Mouse (Mus musculus): Measurements from ENCODE around the gene Trip10. TPM values are rescaled to one million over a fixed set of nuclear protein-coding genes. Genes with fewer than 3 reads are reported as not detected.

The Trip10 gene
- polyA plus RNA-seq, 1 experiment = 30.3 TPM

DNA sequence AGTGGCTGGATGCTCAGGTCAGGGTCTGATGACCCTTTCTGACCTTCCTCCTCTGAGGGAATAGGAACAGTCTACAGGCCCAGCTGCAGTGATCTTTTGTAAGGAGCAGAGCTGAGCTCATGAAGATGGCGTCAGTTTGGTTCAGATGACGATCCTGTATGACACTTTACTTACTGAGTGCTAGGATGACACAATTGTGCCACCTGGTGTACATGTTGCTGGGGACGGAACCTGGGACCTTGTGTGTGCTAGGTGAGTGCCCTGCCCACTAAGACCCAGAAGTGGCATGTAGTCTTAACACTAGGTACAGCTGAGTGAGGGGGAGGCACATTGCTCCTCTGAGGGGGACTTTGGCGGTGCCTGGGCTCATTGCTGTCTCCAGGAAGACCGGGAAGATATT lies 34.7 kb downstream of the Trip10 start:
- Histone ChIP-seq H3K36me3 (ENCODE audit: control insufficient read depth, insufficient read depth, low read length) (no peaks in the 10 kb centered on the region), H3K4me1 (ENCODE audit: control insufficient read depth, insufficient read depth, insufficient read length, low read length) (no peaks in the 10 kb centered on the region; the same call in 1 of the 2 replicates), H3K4me3 (ENCODE audit: low read depth, low read length) (no peak overlapping the region), H3K27ac (ENCODE audit: insufficient read depth, low read depth, low read length) (no peak overlapping the region), H3K27me3 (ENCODE audit: control insufficient read depth, insufficient read depth, low read length) (no peaks in the 10 kb centered on the region)
- TF ChIP-seq CTCF (IDR thresholded peaks at IDR 0.05; ENCODE audit: extremely low read depth, insufficient read length, insufficient replicate concordance, low read depth, low read length) (no peak), POLR2A (IDR thresholded peaks at IDR 0.05; ENCODE audit: low read depth, low read length) (no peak)
- 65% methylated on average over 5 of the region's 5 CpGs for WGBS

DNA sequence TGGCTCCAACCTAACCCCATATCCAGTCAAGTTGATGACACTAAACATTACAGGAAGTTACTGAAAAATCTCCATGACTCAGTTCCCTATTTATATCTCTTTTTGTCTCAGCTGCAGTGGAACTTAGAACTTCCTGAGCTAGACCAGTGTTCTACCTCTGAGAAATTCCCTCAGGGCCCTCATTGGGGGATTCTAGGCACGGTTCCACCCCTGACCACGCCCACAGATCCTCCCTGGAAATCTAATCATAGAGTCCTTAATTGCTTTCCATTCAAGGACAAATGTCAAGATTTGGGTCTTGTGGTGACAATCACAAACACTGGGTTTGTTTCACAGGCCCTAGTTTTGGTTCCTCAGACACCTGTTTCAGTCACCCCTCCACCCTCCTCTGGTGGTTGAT lies 35.8 kb downstream of the Trip10 start:
- H3K36me3 ChIP-seq (ENCODE audit: control insufficient read depth, insufficient read depth, low read length) = no peaks in the 10 kb centered on the region
- no peak for TF ChIP-seq CTCF (IDR thresholded peaks at IDR 0.05; ENCODE audit: extremely low read depth, insufficient read length, insufficient replicate concordance, low read depth, low read length)
- TF ChIP-seq POLR2A (IDR thresholded peaks at IDR 0.05; ENCODE audit: low read depth, low read length) = no peak
- WGBS = 37% methylated on average over 2 of the region's 2 CpGs
- H3K4me1 ChIP-seq (ENCODE audit: control insufficient read depth, insufficient read depth, insufficient read length, low read length) = no peaks in the 10 kb centered on the region
- no peaks in the 10 kb centered on the region for H3K27me3 ChIP-seq (ENCODE audit: control insufficient read depth, insufficient read depth, low read length)
- no peak overlapping the region for H3K4me3 ChIP-seq (ENCODE audit: low read depth, low read length)
- H3K27ac ChIP-seq (ENCODE audit: insufficient read depth, low read depth, low read length) = no peak overlapping the region; the same call in 1 of the 2 replicates

DNA sequence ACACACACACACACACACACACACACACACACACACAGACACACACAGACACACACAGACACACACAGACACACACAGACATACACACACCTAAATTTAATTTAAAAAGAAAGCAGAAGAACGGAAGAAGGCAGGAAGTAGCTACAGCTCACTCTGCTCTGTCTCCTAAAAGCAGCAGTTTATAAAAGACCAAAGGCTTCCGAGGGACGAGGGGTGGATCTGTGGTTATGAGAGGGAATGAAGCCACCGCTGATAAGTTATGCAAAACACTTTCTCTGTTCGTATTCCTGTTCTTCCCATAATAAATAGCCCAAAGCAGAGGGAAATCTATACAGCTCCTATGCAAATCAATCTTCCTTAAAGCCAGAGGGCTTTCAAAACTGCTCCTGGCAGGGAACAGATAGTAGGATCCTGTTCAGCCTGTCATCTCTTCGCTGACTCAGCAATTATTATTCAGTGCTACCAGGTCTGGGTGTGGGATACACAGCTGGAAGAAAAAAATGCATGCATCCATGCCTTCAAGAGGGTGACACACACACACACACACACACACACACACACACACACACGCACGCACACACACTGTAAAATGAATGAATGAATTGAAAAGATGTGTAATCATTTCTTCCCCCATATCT lies 37.6 kb downstream of the Trip10 start:
- WGBS = 57% methylated on average over 8 of the region's 8 CpGs
- no peaks in the 10 kb centered on the region for H3K4me1 ChIP-seq (ENCODE audit: control insufficient read depth, insufficient read depth, insufficient read length, low read length)

DNA sequence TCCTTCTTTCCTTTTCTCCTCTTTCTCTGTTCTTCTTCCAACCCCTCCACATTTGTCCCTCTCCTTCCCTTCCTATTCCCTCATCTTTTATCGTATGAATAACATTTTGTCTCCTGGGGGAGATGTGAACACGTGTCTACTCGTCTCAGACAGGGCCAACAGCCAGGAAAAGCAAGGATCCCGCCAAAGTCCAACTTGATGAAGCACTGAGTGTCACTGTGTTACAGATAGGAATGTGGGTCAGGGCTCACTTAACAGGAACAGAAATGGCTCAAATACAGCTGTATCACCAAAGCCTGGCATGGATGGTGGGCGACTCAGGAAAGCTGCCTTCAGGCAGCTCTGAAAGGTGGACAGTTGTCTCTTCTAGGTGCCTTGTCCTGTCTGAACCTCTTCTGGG lies 40.0 kb downstream of the Trip10 start:
- TF ChIP-seq POLR2A (IDR thresholded peaks at IDR 0.05; ENCODE audit: low read depth, low read length) (no peak), CTCF (IDR thresholded peaks at IDR 0.05; ENCODE audit: extremely low read depth, insufficient read length, insufficient replicate concordance, low read depth, low read length) (no peak)
- 83% methylated on average over 5 of the region's 5 CpGs for WGBS
- no peaks in the 10 kb centered on the region for H3K27me3 ChIP-seq (ENCODE audit: control insufficient read depth, insufficient read depth, low read length)
- H3K27ac ChIP-seq (ENCODE audit: insufficient read depth, low read depth, low read length) = no peak overlapping the region
- H3K36me3 ChIP-seq (ENCODE audit: control insufficient read depth, insufficient read depth, low read length) = no peaks in the 10 kb centered on the region
- H3K4me1 ChIP-seq (ENCODE audit: control insufficient read depth, insufficient read depth, insufficient read length, low read length) = no peaks in the 10 kb centered on the region
- H3K4me3 ChIP-seq (ENCODE audit: low read depth, low read length) = no peak overlapping the region

More for the DNA sequence above, 37.6 kb downstream of the Trip10 start:
- TF ChIP-seq CTCF (IDR thresholded peaks at IDR 0.05; ENCODE audit: extremely low read depth, insufficient read length, insufficient replicate concordance, low read depth, low read length) (no peak), POLR2A (IDR thresholded peaks at IDR 0.05; ENCODE audit: low read depth, low read length) (no peak)
- H3K27ac ChIP-seq (ENCODE audit: insufficient read depth, low read depth, low read length) = no peak overlapping the region
- H3K4me3 ChIP-seq (ENCODE audit: low read depth, low read length) = no peak overlapping the region
- H3K36me3 ChIP-seq (ENCODE audit: control insufficient read depth, insufficient read depth, low read length) = no peaks in the 10 kb centered on the region
- no peaks in the 10 kb centered on the region for H3K27me3 ChIP-seq (ENCODE audit: control insufficient read depth, insufficient read depth, low read length)

DNA sequence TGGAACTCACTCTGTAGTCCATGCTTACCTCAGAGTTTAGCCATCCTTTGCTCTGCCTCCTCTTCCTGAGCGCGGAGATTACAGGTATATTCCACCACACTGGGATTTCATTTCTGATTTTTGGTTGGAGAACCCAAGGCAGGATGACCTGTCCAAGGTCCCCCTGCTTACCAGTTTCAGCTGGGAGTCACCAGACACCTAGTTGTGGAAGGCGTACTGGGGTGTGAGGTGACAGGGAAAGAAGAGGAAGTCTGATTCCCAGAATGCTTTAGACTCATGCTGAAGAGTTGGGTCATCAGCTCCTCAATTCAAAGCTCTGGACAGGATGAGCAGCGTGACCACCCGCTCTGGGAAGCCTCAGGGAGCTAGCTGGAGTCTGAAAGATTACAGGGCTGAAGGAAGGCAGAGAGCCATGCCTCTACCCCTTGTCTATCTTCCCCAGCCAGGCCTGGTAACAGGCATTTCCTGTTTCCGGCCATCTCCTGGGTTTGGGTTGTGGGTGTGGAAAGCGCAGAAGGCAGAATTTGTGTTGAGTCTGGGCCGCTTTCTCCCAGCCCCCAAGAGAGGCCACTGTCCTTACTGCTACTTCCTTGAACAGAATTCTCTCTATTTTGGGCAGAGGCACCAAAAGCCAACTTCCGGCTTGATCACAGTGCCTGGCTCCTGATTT lies 40.9 kb downstream of the Trip10 start:
- TF ChIP-seq POLR2A (IDR thresholded peaks at IDR 0.05; ENCODE audit: low read depth, low read length) = no peak
- no peak for TF ChIP-seq CTCF (IDR thresholded peaks at IDR 0.05; ENCODE audit: extremely low read depth, insufficient read length, insufficient replicate concordance, low read depth, low read length)
- peak overlapping the region; percentile 40 for H3K27ac ChIP-seq (ENCODE audit: insufficient read depth, low read depth, low read length)
- 77% methylated on average over 9 of the region's 9 CpGs for WGBS
- H3K4me1 ChIP-seq (ENCODE audit: control insufficient read depth, insufficient read depth, insufficient read length, low read length) = no peaks in the 10 kb centered on the region
- no peaks in the 10 kb centered on the region for H3K27me3 ChIP-seq (ENCODE audit: control insufficient read depth, insufficient read depth, low read length)
- no peaks in the 10 kb centered on the region for H3K36me3 ChIP-seq (ENCODE audit: control insufficient read depth, insufficient read depth, low read length)
- no peak overlapping the region for H3K4me3 ChIP-seq (ENCODE audit: low read depth, low read length)

DNA sequence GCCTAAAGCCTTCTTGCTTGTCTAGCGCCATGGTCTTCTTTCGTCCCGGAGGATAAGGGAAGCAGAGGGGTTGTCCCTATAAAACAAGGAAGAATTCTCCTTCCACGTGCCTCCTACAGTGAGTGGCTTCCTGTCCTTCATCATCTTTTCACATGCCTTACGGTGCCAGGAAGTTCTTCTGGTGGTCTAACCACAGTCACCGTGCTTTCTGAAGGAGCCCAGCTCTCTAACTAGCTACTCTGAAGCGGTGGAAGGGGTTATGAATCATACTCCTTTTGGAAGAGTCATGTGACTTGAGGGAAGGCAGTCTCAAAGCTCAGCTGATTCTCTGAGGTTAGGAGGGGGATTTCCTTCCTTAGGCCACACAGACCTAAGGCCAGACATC lies 41.4 kb downstream of the Trip10 start:
- Histone ChIP-seq H3K4me1 (ENCODE audit: control insufficient read depth, insufficient read depth, insufficient read length, low read length) (no peaks in the 10 kb centered on the region), H3K4me3 (ENCODE audit: low read depth, low read length) (no peak overlapping the region), H3K27ac (ENCODE audit: insufficient read depth, low read depth, low read length) (peak overlapping the region; percentile 40), H3K36me3 (ENCODE audit: control insufficient read depth, insufficient read depth, low read length) (no peaks in the 10 kb centered on the region), H3K27me3 (ENCODE audit: control insufficient read depth, insufficient read depth, low read length) (no peaks in the 10 kb centered on the region)
- 74% methylated on average over 7 of the region's 7 CpGs for WGBS
- TF ChIP-seq POLR2A (IDR thresholded peaks at IDR 0.05; ENCODE audit: low read depth, low read length) = no peak
- TF ChIP-seq CTCF (IDR thresholded peaks at IDR 0.05; ENCODE audit: extremely low read depth, insufficient read length, insufficient replicate concordance, low read depth, low read length) = no peak

DNA sequence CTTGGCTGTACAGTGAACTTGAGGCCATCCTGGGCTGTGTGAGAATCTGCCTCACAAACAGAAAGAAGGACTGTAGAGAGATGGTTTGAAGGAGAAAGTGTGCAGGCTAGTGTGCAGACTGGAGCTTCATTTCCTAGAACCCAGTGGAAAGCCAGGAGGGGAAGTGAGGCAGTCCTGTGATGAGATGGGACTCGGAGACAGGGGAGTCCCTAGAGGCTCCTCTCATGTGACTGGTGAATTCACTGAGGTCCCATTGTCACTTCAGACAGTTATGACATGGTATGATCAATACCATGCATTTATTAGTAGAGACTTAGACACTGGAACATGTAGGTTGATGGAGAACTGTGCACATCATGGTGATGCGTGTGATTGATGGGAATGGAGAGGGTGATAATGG lies 43.0 kb downstream of the Trip10 start:
- no peaks in the 10 kb centered on the region for H3K4me1 ChIP-seq (ENCODE audit: control insufficient read depth, insufficient read depth, insufficient read length, low read length)
- TF ChIP-seq CTCF (IDR thresholded peaks at IDR 0.05; ENCODE audit: extremely low read depth, insufficient read length, insufficient replicate concordance, low read depth, low read length) = no peak
- no peak overlapping the region for H3K4me3 ChIP-seq (ENCODE audit: low read depth, low read length)
- no peaks in the 10 kb centered on the region for H3K36me3 ChIP-seq (ENCODE audit: control insufficient read depth, insufficient read depth, low read length)
- no peak overlapping the region for H3K27ac ChIP-seq (ENCODE audit: insufficient read depth, low read depth, low read length)
- 93% methylated on average over 2 of the region's 2 CpGs for WGBS
- no peaks in the 10 kb centered on the region for H3K27me3 ChIP-seq (ENCODE audit: control insufficient read depth, insufficient read depth, low read length)

Data from small intestine, adult 2 months (tissue).